1 mouse cellular context compared by ENCODE assay signal in the genomic region with DNA sequence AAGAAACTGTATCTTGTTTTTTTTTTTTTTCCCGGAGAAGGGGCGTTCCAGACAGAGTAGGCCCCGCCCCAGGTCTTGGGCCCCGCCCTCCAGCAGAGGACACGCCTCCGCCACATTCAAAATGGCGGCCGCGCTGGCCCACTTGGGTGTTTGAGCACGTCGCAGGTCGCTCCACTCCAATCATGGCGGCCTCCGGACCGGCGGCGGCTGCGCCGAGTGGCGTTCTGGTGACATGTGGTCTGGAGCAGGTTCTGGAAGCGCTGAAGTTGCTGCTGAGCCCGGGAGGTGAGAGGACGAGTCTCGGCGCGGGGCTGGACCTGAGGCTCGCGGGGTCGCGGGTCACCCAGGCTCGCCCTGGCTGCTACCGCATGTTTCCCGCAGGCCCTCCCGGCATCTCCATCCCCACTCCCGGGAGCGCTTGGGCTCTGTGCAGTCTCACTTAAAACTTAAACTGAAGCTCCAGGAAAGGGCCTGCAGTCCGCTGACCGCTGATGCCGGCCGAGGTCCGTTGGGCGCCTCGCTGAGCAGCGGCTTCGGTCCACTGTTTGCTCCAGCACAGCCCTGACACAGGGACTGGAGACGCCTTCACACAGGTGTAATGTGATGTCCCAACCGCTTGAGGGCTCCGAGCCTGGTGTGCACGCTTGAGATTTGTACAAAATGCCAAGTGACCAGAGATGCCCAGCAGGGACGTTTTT.
TF ChIP-seq lines count a peak whose summit lies in the region.

Tango6 (plus strand) TSS at position 98 of the 698 bp plus-strand sequence.

TF ChIP-seq in CH12.LX, 34 proteins besides CTCF, POLR2A, EP300 and RAD21 (continued from another document):
- peak; percentile 3; the same call in 1 of the 2 replicates for TF ChIP-seq SMC3 (IDR thresholded peaks at IDR 0.05; ENCODE audit: low read depth, low read length)
- TF ChIP-seq MXI1 (IDR thresholded peaks at IDR 0.05; ENCODE audit: low read depth, low read length): peak; percentile 66
- no peak for TF ChIP-seq PAX5 (IDR thresholded peaks at IDR 0.05; ENCODE audit: low read length)
- no peak for TF ChIP-seq ZKSCAN1 (IDR thresholded peaks at IDR 0.05; ENCODE audit: borderline replicate concordance, low read depth, low read length)
- TF ChIP-seq MYC (IDR thresholded peaks at IDR 0.05; ENCODE audit: low read depth, low read length): no peak
- TF ChIP-seq ELF1 (IDR thresholded peaks at IDR 0.05; ENCODE audit: low read depth, low read length): peak; percentile 50
- no peak for TF ChIP-seq ETS1 (conservative IDR thresholded peaks at IDR 0.05; ENCODE audit: low read depth, low read length)
- TF ChIP-seq ZNF384 (IDR thresholded peaks at IDR 0.05; ENCODE audit: low read depth, low read length): peak; percentile 95
- TF ChIP-seq POLR2AphosphoS2 (IDR thresholded peaks at IDR 0.05; ENCODE audit: low read depth, low read length): peak; percentile 62; the same call in 1 of the 2 replicates
- TF ChIP-seq TBP (conservative IDR thresholded peaks at IDR 0.05; ENCODE audit: low read depth, low read length): peak; percentile 63; the same call in 1 of the 2 replicates
- TF ChIP-seq GABPA (IDR thresholded peaks at IDR 0.05; ENCODE audit: insufficient replicate concordance, low read depth, low read length): no peak
- TF ChIP-seq JUND (conservative IDR thresholded peaks at IDR 0.05; ENCODE audit: low read depth, low read length): no peak
- TF ChIP-seq USF1 (IDR thresholded peaks at IDR 0.05; ENCODE audit: low read depth, low read length): no peak
- no peak for TF ChIP-seq USF2 (conservative IDR thresholded peaks at IDR 0.05; ENCODE audit: low read depth, low read length)
- no peak for TF ChIP-seq E2F4 (IDR thresholded peaks at IDR 0.05; ENCODE audit: insufficient replicate concordance, low read depth, low read length)
- no peak for TF ChIP-seq SIN3A (IDR thresholded peaks at IDR 0.05; ENCODE audit: low read length)
- no peak for TF ChIP-seq BHLHE40 (IDR thresholded peaks at IDR 0.05; ENCODE audit: low read depth, low read length)
- peak; percentile 79 for TF ChIP-seq ZMIZ1 (IDR thresholded peaks at IDR 0.05; ENCODE audit: low read depth, low read length)
- TF ChIP-seq MAX (IDR thresholded peaks at IDR 0.05; ENCODE audit: low read length): peak; percentile 9; the same call in 1 of the 2 replicates
- no peak; the same call in 1 of the 2 replicates for TF ChIP-seq RCOR1 (conservative IDR thresholded peaks at IDR 0.05; ENCODE audit: low read depth, low read length)
- no peak; the same call in 1 of the 2 replicates for TF ChIP-seq CHD1 (IDR thresholded peaks at IDR 0.05; ENCODE audit: low read depth, low read length)
- no peak for TF ChIP-seq MEF2A (IDR thresholded peaks at IDR 0.05; ENCODE audit: borderline replicate concordance, low read depth, low read length)
- 0 out of 2 replicates have a peak, but pooled peaks have one; percentile 24 for TF ChIP-seq IRF4 (IDR thresholded peaks at IDR 0.05; ENCODE audit: low read depth, low read length)
- peak; percentile 92 for TF ChIP-seq NELFE (IDR thresholded peaks at IDR 0.05; ENCODE audit: low read depth, low read length)
- no peak for TF ChIP-seq CHD2 (IDR thresholded peaks at IDR 0.05; ENCODE audit: low read length)
- 0 out of 2 replicates have a peak, but pooled peaks have one; percentile 44 for TF ChIP-seq KAT2A (IDR thresholded peaks at IDR 0.05; ENCODE audit: insufficient replicate concordance, low read length)
- TF ChIP-seq HCFC1 (IDR thresholded peaks at IDR 0.05; ENCODE audit: low read depth, low read length): peak; percentile 73
